Mouse (Mus musculus) heart, embryonic 13.5 days (tissue): ENCODE results near the gene Dock2. TPM values are rescaled to one million over a fixed set of nuclear protein-coding genes. Genes with fewer than 3 reads are reported as not detected.

ENCODE experiments used
- ATAC-seq: fragments of 200-750 bp; cut with Nextera tagmentation; 2 replicates; pipeline ENCODE4 v1.8.0; 2017; ENCODE audit warnings: moderate TSS enrichment; ENCODE audit not compliant: insufficient number of reproducible peaks, low FRiP score, low TSS enrichment; ENCODE audit errors: extremely low read depth
- H3K27ac ChIP-seq: fragments of 300-500 bp; sonication (generic); replicated peaks from 2 replicates; pipeline ENCODE4 v1.5.1; 2015; ENCODE audit warnings: moderate library complexity, mild to moderate bottlenecking, inconsistent platforms
- H3K27me3 ChIP-seq: fragments of 300-500 bp; sonication (generic); replicated peaks from 2 replicates; pipeline ENCODE4 v1.6.1; 2015; ENCODE audit warnings: mild to moderate bottlenecking, inconsistent platforms
- H3K36me3 ChIP-seq: fragments of 300-500 bp; sonication (generic); 2 replicates; pipeline ENCODE4 v1.6.1; 2015; ENCODE audit warnings: mild to moderate bottlenecking, inconsistent platforms
- H3K4me1 ChIP-seq: fragments of 300-500 bp; sonication (generic); 2 replicates; pipeline ENCODE4 v1.6.1; 2015; ENCODE audit warnings: inconsistent platforms
- H3K4me2 ChIP-seq: fragments of 300-500 bp; sonication (generic); 2 replicates; pipeline ENCODE4 v1.6.1; 2015; ENCODE audit warnings: inconsistent platforms, mild to moderate bottlenecking, moderate library complexity
- H3K4me3 ChIP-seq: fragments of 300-500 bp; sonication (generic); 2 replicates; pipeline ENCODE4 v1.5.1; 2015; ENCODE audit warnings: moderate library complexity, mild to moderate bottlenecking, inconsistent platforms
- H3K9ac ChIP-seq: fragments of 300-500 bp; sonication (generic); 2 replicates; pipeline ENCODE4 v1.6.1; 2015; ENCODE audit warnings: inconsistent platforms, mild to moderate bottlenecking, moderate library complexity
- H3K9me3 ChIP-seq: fragments of 300-500 bp; sonication (generic); 2 replicates; pipeline ENCODE4 v1.6.1; 2016; ENCODE audit warnings: inconsistent platforms
- WGBS: fragments of 180-500 bp; shearing (Covaris S2); methylation state at CpG from one replicate; pipeline ENCODE4 v1.1.7; 2015; ENCODE audit warnings: mixed read lengths; 5-methylcytosine and 5-hydroxymethylcytosine counted together
- polyA plus RNA-seq: library from polyadenylated mRNA; unstranded; fragments of >200 nt; fragmentation: Nextera tagmentation; extraction: Ambion mirVana; gene quantifications from 2 replicates; pipeline ENCODE4 v1.2.1, GENCODE M21; 2015

The Dock2 gene
- polyA plus RNA-seq, 1 experiment from 2014 or later: 0.80 TPM

DNA sequence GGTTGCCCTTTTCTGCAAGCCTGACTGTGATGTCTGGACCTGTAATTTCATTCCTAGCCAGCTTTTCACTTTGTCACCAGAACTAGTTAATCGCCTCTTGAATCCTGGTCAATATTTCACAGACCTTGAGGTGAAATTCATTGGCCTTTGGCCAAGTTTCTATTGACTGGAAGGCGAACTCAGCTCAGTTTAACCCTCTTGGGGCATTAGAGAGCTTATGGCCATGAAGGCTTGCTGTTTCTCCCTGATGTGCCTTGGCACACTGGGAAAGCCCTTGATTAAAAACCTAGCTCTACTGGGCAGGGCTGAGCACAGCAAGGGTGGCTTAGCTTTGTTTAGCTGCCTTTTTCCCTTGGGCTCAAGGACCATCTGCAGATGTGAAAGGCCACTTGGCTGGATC is 313.9 kb downstream of the Dock2 start:
- 56% methylated on average over 2 of the region's 2 CpGs for WGBS
- Histone ChIP-seq H3K9ac (no peak overlapping the region), H3K4me2 (no peak overlapping the region), H3K4me1 (no peaks in the 10 kb centered on the region), H3K27me3 (no peaks in the 10 kb centered on the region), H3K36me3 (no peaks in the 10 kb centered on the region), H3K9me3 (no peaks in the 10 kb centered on the region), H3K27ac (no peak overlapping the region), H3K4me3 (no peak overlapping the region)
- no peak for ATAC-seq

DNA sequence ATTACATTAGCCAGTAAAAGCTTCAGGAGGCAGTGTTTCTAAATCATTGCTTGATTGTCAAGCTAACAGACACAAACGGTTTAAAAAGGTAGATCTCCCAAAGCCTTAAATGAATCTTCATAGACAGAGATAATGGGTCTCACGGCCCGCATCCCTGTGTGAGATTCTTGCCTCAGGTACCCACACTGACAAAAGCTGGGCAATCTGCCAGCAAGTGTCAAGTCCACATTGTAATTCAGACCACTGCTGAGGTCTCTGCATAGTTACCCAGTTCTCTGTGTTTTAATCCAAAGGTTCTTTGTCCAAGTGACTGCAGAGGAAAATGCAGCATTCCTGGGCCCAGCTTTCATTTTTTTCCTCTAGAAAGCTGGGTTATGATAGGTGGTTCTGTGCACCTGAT is 315.1 kb downstream of the Dock2 start:
- H3K9ac ChIP-seq: no peak overlapping the region
- ATAC-seq: no peak
- H3K4me1 ChIP-seq: no peaks in the 10 kb centered on the region
- no peaks in the 10 kb centered on the region for H3K27me3 ChIP-seq
- H3K4me3 ChIP-seq: no peak overlapping the region
- H3K9me3 ChIP-seq: no peaks in the 10 kb centered on the region
- no peaks in the 10 kb centered on the region for H3K36me3 ChIP-seq
- 45% methylated on average over 3 of the region's 3 CpGs for WGBS
- H3K4me2 ChIP-seq: no peak overlapping the region
- no peak overlapping the region for H3K27ac ChIP-seq

DNA sequence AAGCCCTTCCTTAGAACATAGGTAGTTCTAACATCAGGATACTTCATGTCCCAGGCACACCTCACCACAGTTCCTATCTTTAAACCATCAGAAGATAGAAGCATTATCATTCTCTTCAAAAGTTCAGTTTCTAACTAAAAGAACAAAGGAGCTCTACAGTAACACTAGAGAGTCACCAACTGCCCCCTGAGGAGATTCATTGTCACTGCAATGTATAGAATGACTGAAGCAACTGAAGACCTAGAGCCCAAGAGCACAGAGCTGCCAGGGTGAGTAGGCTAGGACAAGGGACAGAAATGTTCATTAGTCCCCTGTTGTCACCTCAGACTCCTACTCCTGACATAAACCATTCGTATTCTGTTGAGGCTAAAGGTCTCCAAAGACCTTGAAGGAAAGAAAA is 316.6 kb downstream of the Dock2 start:
- Histone ChIP-seq H3K4me1 (no peaks in the 10 kb centered on the region), H3K9ac (no peak overlapping the region), H3K4me2 (no peak overlapping the region), H3K9me3 (no peaks in the 10 kb centered on the region), H3K36me3 (no peaks in the 10 kb centered on the region), H3K4me3 (no peak overlapping the region), H3K27me3 (no peaks in the 10 kb centered on the region), H3K27ac (no peak overlapping the region)
- ATAC-seq: no peak
- WGBS: 35% methylated on average over 1 of the region's 1 CpGs

DNA sequence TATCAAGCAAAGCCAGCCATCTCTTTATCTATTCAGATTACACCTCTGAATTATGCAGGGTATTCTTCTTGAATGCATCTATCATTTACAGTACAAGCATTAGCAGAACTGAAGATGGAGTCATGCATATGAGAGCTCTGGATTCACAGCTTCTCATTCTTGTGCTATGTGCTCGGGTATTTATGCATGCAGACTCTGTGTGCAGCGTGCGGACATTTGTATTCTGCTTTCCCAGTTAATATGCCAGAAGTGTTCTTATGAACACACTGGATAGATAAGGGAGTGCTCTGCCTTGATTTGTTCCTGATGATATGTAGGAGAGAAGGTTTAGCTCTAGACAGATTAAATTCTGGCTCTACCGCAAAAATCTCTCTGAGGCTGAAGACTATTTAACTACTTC is 333.7 kb downstream of the Dock2 start:
- Histone ChIP-seq H3K27ac (no peak overlapping the region), H3K36me3 (no peaks in the 10 kb centered on the region), H3K4me3 (no peak overlapping the region), H3K27me3 (no peaks in the 10 kb centered on the region), H3K9me3 (no peaks in the 10 kb centered on the region), H3K4me2 (no peak overlapping the region), H3K4me1 (no peaks in the 10 kb centered on the region), H3K9ac (no peak overlapping the region)
- ATAC-seq: no peak
- 84% methylated on average over 4 of the region's 4 CpGs for WGBS

DNA sequence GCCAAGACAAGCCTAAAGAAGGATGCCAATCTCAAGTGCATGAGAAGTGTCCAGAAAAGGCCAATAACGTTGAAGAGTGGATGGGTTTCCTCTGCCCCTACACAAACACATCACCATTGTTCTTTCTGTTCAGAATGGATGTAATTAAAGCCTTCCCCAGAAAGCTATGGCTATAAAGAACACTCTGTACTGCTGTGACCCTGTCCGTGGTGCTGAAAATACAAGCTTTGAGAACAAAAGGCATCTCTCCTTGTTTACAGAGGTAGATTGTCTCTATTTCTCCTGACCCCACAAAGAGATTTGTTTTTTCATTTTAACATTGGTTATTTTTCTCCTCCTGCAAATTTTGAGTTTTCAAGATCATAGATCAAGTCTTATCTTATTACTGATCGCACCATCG is 335.8 kb downstream of the Dock2 start:
- no peak for ATAC-seq

DNA sequence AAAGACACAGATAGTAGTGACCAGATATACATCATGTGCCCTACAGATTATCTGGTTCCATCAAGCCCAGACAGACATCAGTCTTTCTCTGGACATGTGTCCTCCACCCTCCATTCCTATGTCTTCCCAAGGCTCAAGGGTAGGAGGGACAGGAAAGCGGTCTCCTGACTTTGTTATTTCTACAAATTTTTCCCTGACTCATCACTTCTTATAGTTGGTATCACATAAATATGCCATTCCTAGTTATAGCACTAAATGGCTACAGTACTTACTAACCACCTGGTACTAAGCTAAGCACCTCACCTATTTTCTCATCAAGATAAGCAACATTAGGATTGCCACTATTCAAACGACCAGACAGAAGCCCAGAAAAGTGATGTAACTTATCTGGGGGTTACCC is 345.3 kb downstream of the Dock2 start:
- no peaks in the 10 kb centered on the region for H3K36me3 ChIP-seq
- H3K27me3 ChIP-seq: no peaks in the 10 kb centered on the region
- H3K27ac ChIP-seq: no peak overlapping the region
- H3K9me3 ChIP-seq: no peaks in the 10 kb centered on the region
- H3K4me1 ChIP-seq: no peaks in the 10 kb centered on the region
- H3K4me2 ChIP-seq: no peak overlapping the region
- 63% methylated on average over 2 of the region's 2 CpGs for WGBS
- H3K9ac ChIP-seq: no peak overlapping the region
- no peak overlapping the region for H3K4me3 ChIP-seq
- ATAC-seq: no peak

More for the DNA sequence above, 335.8 kb downstream of the Dock2 start:
- H3K4me1 ChIP-seq: no peaks in the 10 kb centered on the region
- H3K4me3 ChIP-seq: no peak overlapping the region
- H3K4me2 ChIP-seq: no peak overlapping the region
- no peak overlapping the region for H3K27ac ChIP-seq
- 43% methylated on average over 4 of the region's 4 CpGs for WGBS
- no peaks in the 10 kb centered on the region for H3K27me3 ChIP-seq
- H3K36me3 ChIP-seq: no peaks in the 10 kb centered on the region
- no peak overlapping the region for H3K9ac ChIP-seq
- no peaks in the 10 kb centered on the region for H3K9me3 ChIP-seq

DNA sequence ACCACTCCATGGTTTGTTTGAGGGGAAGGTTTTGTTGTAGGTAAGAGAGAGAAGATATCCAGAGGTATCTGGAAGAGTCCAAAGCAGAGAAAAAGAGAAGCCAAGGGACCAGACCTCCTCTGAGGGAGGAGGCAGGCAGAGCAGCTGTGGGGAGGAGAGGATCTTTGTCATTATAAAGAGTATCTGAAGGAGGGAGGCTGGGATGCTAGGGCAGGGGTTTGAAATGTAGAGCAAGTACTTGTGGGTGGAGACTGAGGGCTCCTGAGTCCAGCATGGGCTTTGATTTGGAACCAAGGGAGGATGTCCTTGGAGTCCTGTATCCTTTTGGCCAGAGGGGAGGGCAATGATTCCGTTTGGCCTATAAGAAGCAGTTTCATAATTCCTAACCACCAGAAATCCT is 346.2 kb downstream of the Dock2 start:
- Histone ChIP-seq H3K27ac (no peak overlapping the region), H3K4me1 (no peaks in the 10 kb centered on the region), H3K9me3 (no peaks in the 10 kb centered on the region), H3K9ac (no peak overlapping the region), H3K4me3 (no peak overlapping the region), H3K36me3 (no peaks in the 10 kb centered on the region), H3K4me2 (no peak overlapping the region), H3K27me3 (no peaks in the 10 kb centered on the region)
- 35% methylated on average over 1 of the region's 1 CpGs for WGBS
- ATAC-seq: no peak

DNA sequence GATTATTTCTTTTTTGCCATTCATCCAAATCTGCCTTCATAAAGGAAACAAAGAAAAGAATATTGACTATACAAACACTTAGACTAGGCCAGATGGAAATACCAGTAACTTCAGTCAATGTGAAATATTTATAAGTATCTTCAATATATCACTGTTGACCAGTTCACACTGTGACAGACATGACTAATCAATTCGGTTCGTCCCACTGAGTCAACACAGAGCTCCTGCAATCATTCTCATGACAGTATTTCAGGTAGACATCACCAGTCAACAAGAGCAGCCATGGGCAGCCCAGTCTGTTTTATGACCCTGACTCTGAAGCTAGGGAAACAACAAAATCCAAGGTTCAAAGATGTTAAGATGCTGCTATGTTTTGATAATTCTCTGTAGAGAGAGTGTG is 351.7 kb downstream of the Dock2 start:
- ATAC-seq: no peak
- no peaks in the 10 kb centered on the region for H3K27me3 ChIP-seq
- no peak overlapping the region for H3K27ac ChIP-seq
- WGBS: 63% methylated on average over 2 of the region's 2 CpGs
- no peaks in the 10 kb centered on the region for H3K36me3 ChIP-seq
- H3K4me1 ChIP-seq: no peaks in the 10 kb centered on the region
- H3K9me3 ChIP-seq: no peaks in the 10 kb centered on the region
- no peak overlapping the region for H3K4me2 ChIP-seq
- no peak overlapping the region for H3K9ac ChIP-seq
- no peak overlapping the region for H3K4me3 ChIP-seq

DNA sequence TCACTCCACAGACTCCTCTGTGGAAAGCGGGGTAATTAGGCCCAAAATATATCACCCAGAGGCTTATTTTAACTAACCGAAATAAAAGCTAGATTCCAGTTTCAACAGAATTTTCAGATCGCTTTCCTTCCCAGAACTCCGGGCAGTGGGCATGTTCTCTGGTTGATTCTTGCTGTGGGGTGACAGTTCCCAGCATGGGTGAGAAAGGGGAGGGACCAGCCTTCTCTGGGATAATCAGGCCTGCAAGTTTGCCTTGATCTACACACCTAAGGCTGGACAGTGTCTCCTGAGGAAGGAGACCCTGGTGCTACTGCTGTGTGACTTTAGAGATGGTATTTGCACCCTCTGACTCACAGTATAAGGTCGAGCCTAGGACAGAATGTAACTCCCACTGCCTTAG is 352.3 kb downstream of the Dock2 start:
- Histone ChIP-seq H3K27ac (no peak overlapping the region), H3K9ac (no peak overlapping the region), H3K27me3 (no peaks in the 10 kb centered on the region), H3K9me3 (no peaks in the 10 kb centered on the region), H3K4me3 (no peak overlapping the region), H3K4me1 (no peaks in the 10 kb centered on the region), H3K36me3 (no peaks in the 10 kb centered on the region), H3K4me2 (no peak overlapping the region)
- WGBS: 45% methylated on average over 5 of the region's 5 CpGs
- ATAC-seq: no peak

DNA sequence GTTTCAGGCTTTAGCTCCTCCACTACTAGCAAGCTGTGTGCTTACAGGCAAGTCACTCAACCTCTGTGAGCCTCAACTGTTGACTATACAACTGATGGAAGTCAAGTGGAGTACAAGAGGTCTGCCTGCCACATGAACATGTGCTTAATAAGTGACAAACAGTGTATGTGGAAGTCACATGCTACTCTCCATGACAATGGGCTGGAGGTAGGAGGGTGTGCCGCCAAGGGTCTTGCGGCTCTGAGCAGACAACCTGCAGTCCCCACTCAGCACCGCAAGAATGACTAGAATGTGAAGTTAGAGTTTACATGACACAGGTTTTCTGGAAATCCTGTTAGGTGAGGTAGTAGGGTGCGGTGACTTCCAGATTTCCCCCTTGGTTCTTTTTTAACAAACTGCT is 352.8 kb downstream of the Dock2 start:
- no peak overlapping the region for H3K4me3 ChIP-seq
- ATAC-seq: no peak
- H3K36me3 ChIP-seq: no peaks in the 10 kb centered on the region
- H3K27me3 ChIP-seq: no peaks in the 10 kb centered on the region
- H3K9me3 ChIP-seq: no peaks in the 10 kb centered on the region
- no peak overlapping the region for H3K9ac ChIP-seq
- WGBS: 61% methylated on average over 4 of the region's 4 CpGs
- H3K4me2 ChIP-seq: no peak overlapping the region
- no peak overlapping the region for H3K27ac ChIP-seq
- no peaks in the 10 kb centered on the region for H3K4me1 ChIP-seq

DNA sequence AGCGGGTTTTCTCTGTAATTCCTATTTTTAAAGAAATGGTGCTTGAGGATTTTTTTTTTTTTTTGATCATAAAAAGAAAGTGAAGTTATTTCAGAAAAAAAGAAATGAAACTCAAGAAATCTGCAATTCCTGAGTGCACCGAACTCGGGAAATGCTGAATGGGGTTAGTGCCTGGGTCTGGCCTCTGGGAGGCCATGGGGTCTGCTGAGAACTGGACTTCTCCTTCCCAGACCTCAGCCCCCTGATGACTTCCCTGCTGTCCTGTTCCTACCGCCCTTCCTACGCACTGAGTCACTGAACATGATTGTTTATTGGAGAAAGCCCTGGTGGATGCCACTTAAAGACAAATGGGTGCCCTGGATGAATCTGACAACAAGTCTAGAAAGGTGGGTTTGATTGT is 356.5 kb downstream of the Dock2 start:
- no peaks in the 10 kb centered on the region for H3K27me3 ChIP-seq
- no peaks in the 10 kb centered on the region for H3K36me3 ChIP-seq
- no peaks in the 10 kb centered on the region for H3K4me1 ChIP-seq
- no peak overlapping the region for H3K9ac ChIP-seq
- H3K27ac ChIP-seq: no peak overlapping the region
- H3K4me2 ChIP-seq: no peak overlapping the region
- WGBS: 75% methylated on average over 5 of the region's 5 CpGs
- no peak for ATAC-seq
- H3K4me3 ChIP-seq: no peak overlapping the region
- no peaks in the 10 kb centered on the region for H3K9me3 ChIP-seq

DNA sequence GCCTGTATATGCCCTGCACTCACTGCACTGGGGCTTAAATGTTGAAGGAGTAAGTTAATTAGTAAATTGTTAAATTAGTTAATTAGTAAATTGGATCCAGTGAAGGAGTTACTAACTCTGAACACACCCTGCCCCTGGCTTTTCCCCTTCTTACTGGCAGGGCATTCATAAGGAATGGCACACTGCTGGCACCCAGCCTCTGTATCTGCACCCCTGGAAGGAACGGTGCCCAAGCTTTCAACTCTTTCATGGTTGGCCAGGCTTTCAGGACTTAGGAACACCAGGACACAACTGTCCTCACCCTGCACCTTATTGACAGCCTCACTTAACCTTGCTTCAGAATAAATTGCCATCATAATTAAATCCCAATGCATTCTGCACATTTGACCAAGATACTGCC is 359.1 kb downstream of the Dock2 start:
- whole genome bisulfite sequencing: 69% methylated on average over 1 of the region's 1 CpGs

DNA sequence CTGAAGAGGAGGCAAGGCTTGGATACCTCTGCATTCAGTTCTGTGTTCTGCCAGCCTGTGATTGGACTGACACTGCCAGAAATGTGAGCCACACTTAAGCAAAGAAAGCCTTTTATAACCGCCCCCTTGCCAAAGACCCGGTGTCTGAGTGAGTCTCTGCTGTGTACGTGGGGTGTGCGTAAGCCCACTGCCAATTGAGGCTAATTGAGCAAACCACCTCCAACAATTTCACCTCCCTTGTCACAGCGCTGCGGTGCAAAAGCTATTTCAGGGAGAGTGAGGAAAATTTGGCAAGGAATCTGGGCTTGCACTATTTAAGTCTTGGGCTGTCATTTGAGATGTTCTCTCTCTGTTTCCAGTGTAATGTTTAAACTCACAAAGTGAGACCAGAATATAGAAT is 362.6 kb downstream of the Dock2 start:
- Histone ChIP-seq H3K9me3 (no peaks in the 10 kb centered on the region), H3K4me1 (no peaks in the 10 kb centered on the region), H3K4me2 (no peak overlapping the region), H3K27me3 (no peaks in the 10 kb centered on the region), H3K36me3 (no peaks in the 10 kb centered on the region), H3K4me3 (no peak overlapping the region), H3K9ac (no peak overlapping the region), H3K27ac (no peak overlapping the region)
- no peak for ATAC-seq
- 64% methylated on average over 6 of the region's 6 CpGs for WGBS

More for the DNA sequence above, 359.1 kb downstream of the Dock2 start:
- Histone ChIP-seq H3K27me3 (no peaks in the 10 kb centered on the region), H3K36me3 (no peaks in the 10 kb centered on the region), H3K4me2 (no peak overlapping the region), H3K4me1 (no peaks in the 10 kb centered on the region), H3K4me3 (no peak overlapping the region), H3K27ac (no peak overlapping the region), H3K9ac (no peak overlapping the region), H3K9me3 (no peaks in the 10 kb centered on the region)
- ATAC-seq: no peak
